Mouse (Mus musculus) adrenal gland, postnatal 14 days (tissue): Measurements from ENCODE around the gene Nat9. TPM values are rescaled to one million over a fixed set of nuclear protein-coding genes. Genes with fewer than 3 reads are reported as not detected.

Experiments
- DNase-seq: peaks from one replicate; pipeline ENCODE4 v3.0.0; 2021; ENCODE audit warnings: mixed read lengths
- total RNA-seq: library from RNA; stranded (reverse); gene quantifications from 2 replicates; pipeline ENCODE4 v1.2.3, GENCODE M21; 2021

The Nat9 gene
- total RNA-seq, 1 experiment from 2014 or later, result 26.4 TPM

DNA sequence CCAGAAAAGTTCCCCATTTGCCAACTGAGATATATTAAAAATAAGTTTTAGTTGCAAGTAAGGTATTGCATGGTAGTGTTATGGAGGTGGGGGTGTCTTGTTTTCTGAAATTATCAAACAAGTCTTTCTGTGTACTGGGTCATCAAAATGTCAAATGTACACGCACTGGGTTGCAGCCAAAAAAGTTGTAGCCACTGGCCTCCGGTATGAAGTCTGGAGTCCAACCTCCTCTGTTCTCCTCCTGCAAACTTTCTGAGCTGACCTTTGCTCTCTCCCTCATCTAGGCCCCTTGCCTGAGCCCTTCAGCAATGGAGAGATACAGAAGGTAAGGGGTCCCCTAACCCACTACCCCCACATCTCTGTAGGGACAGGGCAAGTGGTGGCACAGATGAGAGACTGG lies 8.9 kb downstream of the Nat9 start:
- DNase-seq, result no peak

DNA sequence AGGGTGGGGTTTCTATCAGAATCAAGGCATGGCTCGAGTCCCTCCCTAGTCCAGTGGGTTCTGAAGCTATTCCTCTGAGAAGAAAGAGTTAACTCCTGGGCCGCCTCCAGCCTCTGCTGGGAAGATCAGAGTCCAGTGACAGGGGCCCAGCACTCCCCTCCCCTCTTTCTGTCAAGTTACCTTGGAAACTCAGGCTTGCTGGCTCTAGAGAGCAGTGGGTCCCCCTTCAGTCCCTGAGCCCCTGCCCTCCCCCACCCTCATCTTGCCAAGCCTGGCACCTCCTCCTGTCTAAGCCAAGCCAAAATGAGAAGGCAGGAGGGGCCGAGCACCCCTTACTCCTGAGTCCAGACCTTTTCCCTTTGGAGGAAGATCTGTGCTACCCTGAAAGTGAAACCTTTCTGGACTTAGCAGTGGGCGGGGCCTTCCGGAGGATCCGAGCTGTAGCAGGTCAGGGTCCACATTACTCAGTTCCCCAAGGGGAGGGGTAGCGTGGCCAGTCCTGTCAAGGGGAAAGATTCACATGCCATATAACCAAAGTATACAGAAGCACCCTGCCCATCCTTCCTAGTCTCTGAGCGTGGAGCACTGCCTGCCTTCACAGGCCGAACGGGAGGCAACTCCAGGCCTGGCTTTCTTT lies 10.0 kb downstream of the Nat9 start:
- DNase-seq, result peak; percentile 64

DNA sequence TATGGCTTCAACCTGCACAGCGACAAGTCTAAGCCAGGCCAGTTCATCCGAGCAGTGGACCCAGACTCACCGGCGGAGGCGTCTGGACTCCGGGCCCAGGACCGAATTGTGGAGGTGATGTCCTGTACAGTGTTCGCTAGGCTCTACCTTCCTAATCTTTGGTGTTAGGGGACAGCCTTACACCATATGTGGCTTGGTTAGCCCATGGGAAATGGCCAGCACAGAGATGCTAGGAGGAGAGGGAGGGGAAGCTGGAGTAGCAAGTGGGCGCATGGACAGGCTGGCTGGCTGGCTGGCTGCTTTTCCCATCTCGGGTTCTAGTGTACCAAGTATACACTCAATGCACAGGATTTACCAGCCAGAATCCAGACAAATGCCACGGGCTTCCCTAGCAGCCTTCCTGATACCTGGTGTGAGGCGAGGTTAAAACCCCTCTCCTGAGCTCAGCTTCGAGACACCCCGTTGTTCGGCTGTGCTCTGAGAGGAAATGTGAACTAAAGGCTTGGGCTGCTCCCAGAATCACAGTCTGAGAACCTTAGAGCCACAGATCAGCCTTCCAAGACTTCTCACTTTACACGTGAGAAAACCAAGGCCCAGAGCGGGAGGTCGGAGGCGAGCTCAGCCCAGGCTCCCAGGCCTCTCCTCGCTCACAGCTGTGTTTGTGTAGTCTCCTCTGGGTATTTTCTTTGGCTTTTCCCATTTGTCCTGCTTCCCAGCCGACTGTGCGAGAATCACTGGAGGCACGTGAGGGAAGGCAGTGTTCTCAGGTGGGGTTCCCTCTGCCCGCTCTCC lies 11.1 kb downstream of the Nat9 start:
- DNase-seq, result no peak

DNA sequence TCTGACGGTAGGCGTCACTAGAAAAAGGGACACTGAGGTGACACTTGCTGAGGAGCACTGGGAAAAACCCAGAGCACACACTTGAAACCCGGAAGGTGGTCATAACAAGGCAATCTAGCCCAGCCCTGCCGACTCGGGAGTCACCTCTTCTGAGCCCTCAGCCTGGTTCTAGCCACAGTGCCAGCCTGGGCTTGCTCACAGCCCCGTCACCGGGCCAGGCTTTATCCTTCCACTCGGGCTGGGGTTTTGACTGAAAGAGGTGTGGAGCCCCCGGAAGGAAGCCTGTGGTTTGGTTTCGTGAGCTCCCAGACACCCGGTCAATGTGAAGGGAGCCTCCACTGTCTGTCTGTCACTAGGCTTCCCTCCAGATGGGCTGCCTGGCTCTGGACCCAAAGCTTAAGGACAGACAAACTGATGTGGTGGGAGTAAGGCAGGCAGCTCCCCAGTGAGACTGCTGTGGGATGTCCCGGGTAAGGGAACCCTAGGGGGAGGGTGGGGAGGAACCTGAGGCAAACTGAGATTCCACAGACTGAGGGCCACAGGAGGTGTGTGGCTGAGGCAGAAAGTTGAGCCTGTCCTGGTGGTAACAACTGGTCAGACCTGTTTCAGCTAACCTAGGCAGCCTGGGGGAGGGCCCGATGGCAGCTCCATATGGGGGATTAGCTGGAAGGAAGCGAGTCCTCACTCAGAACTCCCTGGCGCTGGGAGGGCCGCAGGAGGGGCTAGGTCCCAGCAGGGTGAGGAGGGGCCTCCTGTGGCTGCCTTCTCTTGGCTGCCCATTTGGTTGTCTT lies 13.9 kb downstream of the Nat9 start:
- DNase-seq, result no peak

DNA sequence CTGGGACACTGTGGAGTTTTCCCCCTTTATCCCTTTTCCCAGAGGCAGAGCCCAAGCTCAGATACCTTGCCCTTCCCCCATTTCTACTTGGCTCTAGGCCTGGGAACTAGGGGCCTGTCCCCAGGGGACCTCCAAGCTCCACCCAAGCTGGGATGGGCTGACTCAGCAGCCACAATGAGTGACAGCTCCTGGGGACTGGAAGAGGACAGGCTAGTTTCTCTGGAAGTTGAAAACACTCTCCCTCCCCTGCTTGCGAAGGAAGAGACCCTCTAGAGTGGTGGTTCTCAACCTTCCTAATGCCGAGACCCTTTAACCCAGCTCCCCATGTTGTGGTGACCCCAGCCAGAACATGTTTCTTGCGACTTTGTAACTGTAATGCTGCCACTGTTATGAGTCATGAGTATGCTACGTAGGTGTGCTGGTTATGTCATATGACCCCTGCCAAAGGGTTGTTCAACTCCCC lies 14.8 kb downstream of the Nat9 start:
- DNase-seq, result peak; percentile 64

DNA sequence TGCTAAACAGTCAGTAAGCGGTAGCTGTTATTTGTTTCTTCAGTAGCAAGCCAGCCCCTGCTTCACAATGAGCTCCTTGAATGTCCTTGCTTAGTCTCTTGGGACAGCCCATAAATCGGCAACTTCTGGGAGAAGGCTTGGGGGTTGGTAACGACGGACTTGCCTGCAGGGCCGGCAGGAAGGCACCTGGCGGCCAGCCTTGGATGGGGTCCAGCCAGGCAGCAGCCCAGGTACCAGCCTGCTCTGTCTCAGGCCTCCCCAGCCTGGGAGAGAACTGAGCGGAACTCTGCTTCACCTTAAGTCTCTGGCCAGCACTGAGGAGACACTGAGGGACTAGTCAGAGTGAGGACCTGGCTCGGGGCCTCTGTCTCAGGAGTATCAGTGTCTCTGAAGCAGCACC lies 16.5 kb downstream of the Nat9 start:
- peak; percentile 45 for DNase-seq

DNA sequence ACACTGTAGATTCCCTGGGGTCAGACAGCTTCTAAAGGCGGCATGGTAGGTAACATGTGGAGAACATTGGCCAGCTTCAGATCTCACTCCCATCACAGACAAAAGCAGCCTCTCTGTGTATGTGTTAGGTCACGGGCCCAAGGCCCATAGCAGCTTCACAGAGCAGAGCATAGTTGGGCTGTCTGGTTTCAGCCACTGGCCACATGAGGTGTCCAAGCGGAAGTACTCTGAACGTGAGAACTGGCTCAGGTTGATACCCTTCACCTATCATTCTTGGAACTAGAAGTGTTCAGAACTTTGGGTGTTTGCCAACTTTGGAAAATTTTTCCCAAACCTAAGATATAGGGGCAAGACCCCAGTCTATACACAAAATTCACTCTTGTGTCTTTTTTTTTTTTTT lies 18.2 kb downstream of the Nat9 start:
- DNase-seq, result no peak

DNA sequence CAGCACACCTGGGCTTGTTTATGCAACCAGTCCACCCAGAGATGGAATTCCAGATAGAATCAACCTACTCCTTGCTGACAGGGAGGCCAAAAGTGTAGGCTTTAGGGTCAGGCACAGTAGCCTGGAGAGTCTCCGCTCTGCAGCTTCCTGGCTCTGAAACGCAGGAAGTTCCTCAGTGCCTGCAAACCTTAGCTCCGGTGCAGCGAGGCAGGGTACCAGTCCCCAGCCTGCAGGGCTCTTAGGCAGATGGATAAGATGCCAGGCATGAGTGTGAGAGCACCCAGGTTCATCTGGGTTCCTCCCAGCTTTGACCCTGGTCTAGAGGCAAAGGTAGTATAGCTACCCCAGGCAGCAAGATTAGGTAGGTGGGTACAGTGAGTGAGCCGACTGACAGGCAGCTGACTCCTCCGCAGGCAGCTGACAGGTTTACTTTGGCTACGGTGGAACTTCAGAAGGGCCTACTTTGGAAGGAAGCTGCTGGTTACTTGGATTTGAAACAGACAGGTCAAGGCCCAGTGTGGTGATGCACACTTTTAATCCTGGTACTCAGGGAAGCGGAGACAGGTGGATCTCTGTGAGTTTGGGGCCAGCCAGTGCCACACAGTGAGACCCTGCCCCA lies 19.9 kb downstream of the Nat9 start:
- DNase-seq, result no peak

DNA sequence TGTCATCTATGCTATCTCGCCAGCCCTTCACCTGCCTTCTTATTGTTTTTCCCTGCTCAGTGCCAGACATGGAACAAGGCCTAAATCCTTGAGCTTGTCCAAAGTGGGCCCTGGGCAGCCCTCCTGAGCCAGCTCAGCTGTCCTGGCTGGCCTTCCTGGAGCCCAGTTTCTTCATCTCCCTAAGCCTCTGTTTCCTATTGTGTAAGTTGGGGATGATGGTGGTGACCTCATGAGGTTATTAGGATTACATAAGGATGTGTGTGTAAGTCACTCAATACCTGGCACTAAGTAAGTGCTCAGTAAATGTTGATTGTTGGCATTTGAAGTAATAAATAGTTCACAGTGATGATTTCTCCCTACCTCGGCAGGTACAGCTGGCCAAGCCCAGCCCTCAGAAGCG lies 20.9 kb downstream of the Nat9 start:
- no peak for DNase-seq

DNA sequence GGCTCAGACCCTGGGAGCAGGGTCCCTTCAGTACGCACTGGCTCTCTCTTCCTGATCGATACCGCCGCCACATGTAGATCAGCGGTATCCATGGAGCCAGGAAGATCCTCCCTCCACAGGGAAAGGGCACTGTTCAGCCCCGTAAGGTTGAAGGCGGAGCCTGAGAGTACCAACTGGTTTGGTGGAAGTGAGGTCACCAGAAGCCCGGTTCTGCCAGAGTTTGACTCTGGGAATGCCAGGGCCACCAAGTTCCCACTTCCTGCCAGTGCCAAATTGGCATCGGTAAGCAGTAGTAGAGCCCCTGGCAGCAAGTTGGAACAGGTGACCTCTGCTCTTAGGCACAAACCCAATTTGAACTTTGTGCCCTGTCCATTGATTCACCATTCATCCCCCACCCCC lies 22.7 kb downstream of the Nat9 start:
- peak; percentile 79 for DNase-seq

DNA sequence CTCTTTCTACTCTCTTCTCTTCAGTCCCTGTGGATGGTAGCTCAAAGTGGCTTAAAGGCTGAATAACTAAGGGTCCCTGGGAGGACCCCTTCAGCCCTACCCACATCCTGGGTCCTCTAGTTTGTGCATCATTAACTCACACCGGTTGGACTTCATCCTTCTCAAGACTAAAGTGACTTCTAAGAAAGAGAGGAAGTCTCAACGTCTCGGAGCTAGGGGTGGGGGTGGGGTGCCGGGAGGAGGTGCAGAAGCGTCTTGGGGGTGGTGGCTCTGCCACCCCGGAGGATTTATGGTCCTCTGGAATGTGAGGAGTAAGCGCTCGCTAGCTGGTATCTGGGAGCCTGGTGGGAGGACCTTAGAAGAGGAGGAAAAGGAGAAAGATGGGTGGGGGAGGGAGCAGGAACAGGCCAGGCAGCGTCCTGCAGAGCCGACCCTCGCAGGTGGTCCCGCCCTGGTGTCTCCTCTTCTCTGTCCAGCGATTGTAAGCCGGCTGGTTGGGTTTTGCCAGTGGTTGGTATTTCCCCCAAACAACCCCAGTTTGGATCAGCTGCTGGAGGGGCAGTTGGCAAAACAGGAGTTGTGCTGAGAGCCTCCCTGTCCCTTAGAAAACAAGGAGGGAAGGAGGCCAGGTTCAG lies 23.2 kb downstream of the Nat9 start:
- peak; percentile 50 for DNase-seq

DNA sequence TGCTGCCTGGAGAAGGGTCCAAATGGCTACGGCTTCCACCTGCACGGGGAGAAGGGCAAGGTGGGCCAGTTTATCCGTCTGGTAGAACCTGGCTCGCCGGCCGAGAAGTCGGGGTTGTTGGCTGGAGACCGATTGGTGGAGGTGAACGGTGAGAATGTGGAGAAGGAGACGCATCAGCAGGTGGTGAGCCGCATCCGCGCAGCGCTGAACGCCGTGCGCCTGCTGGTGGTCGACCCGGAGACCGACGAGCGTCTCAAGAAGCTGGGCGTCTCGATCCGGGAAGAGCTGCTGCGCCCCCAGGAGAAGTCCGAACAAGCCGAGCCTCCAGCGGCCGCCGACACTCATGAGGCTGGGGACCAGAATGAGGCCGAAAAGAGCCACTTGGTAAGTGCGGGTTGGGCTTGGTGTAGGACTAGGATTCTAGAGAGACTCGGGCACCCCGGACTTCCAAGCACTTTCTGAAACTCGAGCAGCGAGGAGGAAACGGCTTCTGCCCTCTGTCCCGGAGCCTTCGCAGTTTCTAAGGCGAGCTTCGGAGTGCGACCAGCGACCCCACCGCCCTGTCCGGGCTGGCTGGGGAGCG lies 24.0 kb downstream of the Nat9 start:
- peak; percentile 53 for DNase-seq

DNA sequence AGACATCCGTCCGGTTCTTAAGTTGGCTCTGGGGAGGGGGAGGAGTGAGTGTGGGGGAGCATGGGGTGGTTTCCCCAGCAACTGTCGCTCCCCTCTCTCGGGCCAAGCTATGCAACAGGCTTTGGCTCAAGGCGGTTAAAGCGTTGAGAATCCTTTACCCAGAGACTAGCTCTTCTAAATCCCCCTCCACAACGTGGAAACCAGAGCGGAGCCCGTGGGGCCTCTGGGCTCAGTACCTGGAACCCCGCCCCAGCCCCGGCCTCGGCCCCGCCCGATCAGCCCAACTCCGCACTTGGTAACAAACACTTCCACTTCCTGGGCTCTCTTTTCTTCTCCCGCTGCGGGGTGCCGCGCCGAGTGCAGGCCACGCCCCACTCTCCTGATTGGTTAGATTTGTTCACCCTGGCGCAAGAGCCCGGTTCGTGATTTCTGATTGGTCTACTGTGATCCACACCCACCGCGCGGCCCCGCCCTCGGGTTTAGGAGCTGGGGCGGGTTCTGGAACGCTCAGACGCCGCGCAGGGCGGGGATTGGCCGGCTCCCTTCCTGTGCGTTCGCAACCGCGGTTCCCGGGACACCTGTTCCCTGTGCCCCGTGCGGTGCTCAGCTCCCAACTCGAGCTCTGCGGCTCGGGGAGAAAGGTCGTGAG lies 24.7 kb downstream of the Nat9 start, which contains the start of gene Slc9a3r1:
TSS of gene Slc9a3r1 (plus strand) at position 510 of the 649 bp plus-strand sequence.
- peak; percentile 99 for DNase-seq

DNA sequence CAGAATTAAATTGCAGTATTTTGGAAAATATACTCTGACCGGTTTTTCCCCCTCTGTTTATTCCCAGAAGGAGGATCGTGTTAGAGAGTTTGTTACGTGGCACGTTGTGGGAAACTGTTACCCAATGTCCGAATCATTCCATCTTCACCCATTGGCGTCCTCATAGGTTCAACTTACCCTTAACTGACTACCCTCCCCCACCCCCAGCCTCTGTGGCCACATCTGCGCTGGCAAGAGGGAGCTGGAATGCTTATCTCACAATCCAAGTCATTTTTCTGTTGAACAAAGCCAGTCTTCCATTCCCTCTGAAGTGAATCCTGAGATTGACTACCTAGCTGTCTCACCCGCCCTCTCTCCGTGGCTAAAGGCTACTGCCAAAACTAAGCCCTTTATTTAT lies 25.5 kb downstream of the Nat9 start:
- no peak for DNase-seq

DNA sequence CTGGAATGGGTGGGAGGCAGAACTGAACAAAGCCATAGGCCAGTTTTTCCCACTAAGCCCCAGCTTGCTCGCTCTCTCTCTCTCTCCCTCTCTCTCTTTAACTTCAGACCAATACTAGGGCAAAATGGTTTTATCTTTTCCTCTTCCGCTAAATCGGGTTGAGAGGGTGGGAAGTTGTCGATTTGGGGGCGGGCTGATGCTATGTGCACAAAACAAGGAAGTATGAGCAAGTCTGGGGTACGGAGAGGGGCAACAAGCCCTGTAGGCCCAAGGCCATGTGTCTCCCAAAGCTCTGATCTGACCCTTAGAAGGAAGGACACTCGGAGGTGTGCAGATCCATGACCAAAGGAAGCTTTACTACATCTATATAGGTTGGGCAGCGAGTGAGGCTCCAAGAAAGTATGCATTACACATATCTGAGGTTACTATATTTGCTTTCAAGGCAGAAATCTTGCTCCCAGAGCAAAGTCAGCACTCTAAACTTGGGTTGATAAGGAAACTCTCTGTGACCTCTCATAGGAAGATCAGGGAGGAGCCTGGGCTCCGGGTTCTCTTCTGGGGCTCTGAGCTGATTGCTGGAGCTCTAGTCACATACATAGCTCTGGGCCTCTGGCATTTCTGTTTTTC lies 26.0 kb downstream of the Nat9 start:
- DNase-seq, result no peak

DNA sequence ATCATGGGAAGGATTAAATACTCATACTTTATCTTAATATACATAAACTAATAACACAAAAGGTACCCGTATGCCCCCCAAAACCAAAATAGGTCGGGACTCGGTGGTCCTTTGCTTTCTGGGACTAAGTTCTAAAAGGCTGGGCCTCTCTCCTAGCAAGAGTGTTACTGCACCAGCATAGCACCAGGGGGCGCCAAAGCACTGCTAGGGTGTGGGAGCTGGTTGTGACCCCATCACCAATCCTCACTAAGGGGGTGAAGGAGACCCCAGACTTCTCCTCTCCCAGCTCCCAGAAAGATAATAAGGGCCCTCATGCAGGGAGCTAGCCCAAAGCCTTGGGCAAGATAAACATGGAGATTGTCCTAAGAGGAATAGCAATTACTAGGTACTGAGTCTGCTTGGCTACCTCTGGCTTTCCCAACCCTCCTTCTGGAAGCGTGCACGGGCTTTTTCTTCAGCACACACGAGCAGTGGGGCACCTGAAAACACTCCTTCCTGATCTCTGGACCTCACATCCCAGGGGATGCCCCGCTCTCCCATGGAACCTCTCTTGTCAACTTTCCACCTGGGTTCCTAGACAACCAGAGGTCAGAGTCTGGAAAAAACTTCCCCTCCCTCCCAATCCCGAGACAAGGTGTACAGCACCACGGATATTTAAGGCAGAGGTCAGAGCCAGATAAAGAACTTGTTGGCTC lies 26.6 kb downstream of the Nat9 start:
- DNase-seq, result peak; percentile 89

DNA sequence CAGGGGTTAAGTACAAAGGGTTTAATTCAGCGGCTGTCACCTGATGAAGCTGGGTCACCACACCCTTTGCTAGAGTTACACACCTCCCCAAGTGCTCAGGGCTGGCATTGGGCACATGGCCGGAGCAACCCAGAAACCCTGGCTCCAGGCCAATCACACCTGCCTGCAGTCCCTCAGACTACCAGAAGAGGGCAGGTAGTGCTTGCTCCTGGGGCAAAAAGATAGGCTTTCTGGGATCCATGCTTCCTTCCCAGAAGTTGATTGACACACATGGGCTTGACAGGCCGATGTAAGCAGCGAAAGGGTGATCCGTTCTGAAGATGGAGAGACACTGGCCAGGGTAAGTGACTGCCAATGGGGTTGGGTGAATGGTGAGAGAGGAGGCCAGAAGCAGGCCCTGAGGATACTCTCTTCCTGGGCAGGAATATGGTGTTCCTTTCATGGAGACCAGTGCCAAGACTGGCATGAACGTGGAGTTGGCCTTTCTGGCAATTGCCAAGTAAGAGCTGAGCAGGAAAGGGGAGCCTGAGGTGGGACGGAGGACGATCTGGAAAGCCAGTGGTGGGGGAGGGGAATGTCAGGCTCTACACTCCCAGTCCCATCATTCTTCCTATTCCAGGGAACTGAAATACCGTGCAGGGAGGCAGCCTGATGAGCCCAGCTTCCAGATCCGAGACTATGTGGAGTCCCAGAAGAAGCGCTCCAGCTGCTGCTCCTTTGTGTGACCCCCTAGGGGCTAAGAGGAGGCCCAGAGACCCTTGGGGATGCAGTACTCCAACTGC lies 27.5 kb downstream of the Nat9 start:
- DNase-seq, result peak; percentile 92

DNA sequence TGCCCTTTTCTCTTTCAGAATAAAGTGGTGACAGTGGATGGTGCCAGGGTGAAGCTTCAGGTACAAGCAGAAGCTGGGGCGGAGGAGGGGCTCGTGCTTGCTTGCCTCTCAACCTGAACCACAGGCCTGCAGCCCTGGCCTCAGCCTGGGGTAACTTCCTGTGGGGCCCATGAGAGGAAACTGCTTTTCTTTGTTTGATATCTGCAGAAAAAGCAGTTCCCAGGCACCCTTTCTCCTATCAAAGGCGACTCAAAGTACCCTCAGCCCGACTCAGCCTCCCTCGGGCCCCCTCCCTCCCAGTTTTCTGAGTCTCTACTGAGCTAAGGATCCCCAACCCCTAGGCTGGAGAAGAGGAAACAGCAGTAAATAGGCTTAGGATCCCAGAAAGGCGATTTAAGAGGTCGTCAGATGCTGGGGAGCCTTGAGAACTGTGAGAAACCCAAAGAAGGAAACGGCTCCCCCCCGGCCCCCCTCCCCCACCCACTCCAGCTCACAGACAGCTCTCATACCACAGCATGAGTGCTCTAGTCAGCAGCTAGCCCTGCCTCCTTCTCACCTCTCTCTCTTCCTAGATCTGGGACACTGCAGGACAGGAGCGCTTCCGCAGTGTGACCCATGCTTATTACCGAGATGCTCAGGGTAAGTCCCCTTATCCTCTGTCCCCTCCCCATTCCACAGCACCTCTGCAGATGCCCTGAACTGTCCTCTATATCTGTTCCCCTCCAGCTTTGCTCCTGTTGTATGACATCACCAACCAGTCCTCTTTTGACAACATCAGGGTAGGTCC lies 29.5 kb downstream of the Nat9 start:
- peak; percentile 44 for DNase-seq
